Mouse (Mus musculus) E14TG2a.4 (cell line): ENCODE results near the gene Mtx1.

Experiments used
- CTCF ChIP-seq: conservative IDR thresholded peaks from 2 replicates; pipeline ENCODE4 v1.5.1; 2014; ENCODE audit warnings: low read length
- POU5F1 ChIP-seq: IDR thresholded peaks from 2 replicates; pipeline ENCODE4 v1.6.1; 2014; ENCODE audit warnings: low read length, borderline replicate concordance

- TF ChIP-seq CTCF (no peak), POU5F1 (no peak)
Observed at GRCm38 (mm10) chr3:89178107-89178385, 48.8 kb downstream of the Mtx1 start.
